Mouse (Mus musculus): Measurements from ENCODE around the gene Itgb6. TPM values are rescaled to one million over a fixed set of nuclear protein-coding genes. Genes with fewer than 3 reads are reported as not detected.

Itgb6 gene
- polyA plus RNA-seq, 1 experiment: 28.9 TPM

- peak within 1 kb of the TSS; percentile 78 for H3K4me3 ChIP-seq (replicated peaks; ENCODE audit: extremely low read depth, low read depth, low read length)
- WGBS: 8% methylated on average over 33 of the region's 33 CpGs
- TF ChIP-seq CTCF (IDR thresholded peaks at IDR 0.05; ENCODE audit: insufficient read depth, low read length) (no peak), POLR2A (IDR thresholded peaks at IDR 0.05; ENCODE audit: borderline replicate concordance, extremely low read depth, low read depth, low read length) (peak; percentile 81; the same call in 1 of the 2 replicates)
- DNase-seq: peak; percentile 51
- H3K4me1 ChIP-seq (ENCODE audit: control insufficient read depth, insufficient read depth, low read length): no peaks in the 10 kb centered on the region; the same call in 1 of the 2 replicates
Observed at GRCm38 (mm10) chr2:60552902-60553682, 169.4 kb downstream of the Itgb6 start, which contains the start of gene Pla2r1. TSS of gene Pla2r1 (minus strand) at chr2:60553308.

- H3K4me3 ChIP-seq (replicated peaks; ENCODE audit: extremely low read depth, low read depth, low read length): peak overlapping the region; percentile 78
- no peak for DNase-seq
- H3K4me1 ChIP-seq (ENCODE audit: control insufficient read depth, insufficient read depth, low read length): no peaks in the 10 kb centered on the region; the same call in 1 of the 2 replicates
- 52% methylated on average over 21 of the region's 21 CpGs for WGBS
- TF ChIP-seq POLR2A (IDR thresholded peaks at IDR 0.05; ENCODE audit: borderline replicate concordance, extremely low read depth, low read depth, low read length) (no peak), CTCF (IDR thresholded peaks at IDR 0.05; ENCODE audit: insufficient read depth, low read length) (no peak)
Observed at GRCm38 (mm10) chr2:60552177-60552901, 170.1 kb downstream of the Itgb6 start.

DNA sequence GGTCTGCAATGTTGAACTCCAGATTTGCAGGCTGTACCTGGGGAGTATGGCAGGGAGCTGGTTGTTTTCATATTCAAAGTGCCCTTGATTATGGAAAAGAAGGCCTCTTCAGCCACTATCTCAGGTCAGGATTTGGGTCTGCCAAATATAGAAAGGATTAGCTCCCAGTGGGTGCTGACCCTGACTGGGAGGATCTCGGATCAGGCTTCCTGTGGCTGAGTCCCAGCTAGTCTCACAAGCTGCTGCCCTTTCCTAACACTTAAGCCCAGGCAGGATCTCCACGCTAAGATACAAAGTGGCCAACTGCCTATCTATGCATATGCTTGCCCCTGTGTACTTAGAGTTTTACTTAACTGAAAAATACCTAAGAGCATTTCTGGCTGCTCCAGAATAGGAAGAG lies 170.8 kb downstream of the Itgb6 start:
- Histone ChIP-seq H3K4me3 (replicated peaks; ENCODE audit: extremely low read depth, low read depth, low read length) (no peak overlapping the region), H3K4me1 (ENCODE audit: control insufficient read depth, insufficient read depth, low read length) (no peaks in the 10 kb centered on the region; the same call in none of the 2 replicates)
- TF ChIP-seq CTCF (IDR thresholded peaks at IDR 0.05; ENCODE audit: insufficient read depth, low read length) (no peak), POLR2A (IDR thresholded peaks at IDR 0.05; ENCODE audit: borderline replicate concordance, extremely low read depth, low read depth, low read length) (no peak)
- WGBS: 70% methylated on average over 2 of the region's 2 CpGs
- DNase-seq: no peak

DNA sequence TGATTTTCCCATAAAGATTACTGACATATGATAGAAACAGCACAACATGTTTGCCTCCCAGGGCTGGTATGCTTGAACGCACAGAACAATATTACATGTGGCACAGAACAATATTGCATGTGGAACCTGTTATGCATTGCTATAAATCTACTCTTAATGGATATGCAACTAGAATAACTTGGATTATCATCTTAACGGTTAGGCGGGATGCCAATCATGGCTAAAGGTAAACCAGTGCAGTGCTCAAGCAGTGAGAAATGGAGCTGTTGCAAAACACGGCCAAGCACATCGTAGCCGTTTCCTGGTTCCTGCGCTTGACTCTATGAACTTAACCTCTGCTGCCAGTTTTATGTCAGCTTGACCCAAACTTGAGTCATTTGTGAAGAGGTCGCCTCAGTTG lies 171.9 kb downstream of the Itgb6 start:
- Histone ChIP-seq H3K4me3 (replicated peaks; ENCODE audit: extremely low read depth, low read depth, low read length) (no peak overlapping the region), H3K4me1 (ENCODE audit: control insufficient read depth, insufficient read depth, low read length) (peaks cover 2% of the 10 kb centered on the region)
- TF ChIP-seq POLR2A (IDR thresholded peaks at IDR 0.05; ENCODE audit: borderline replicate concordance, extremely low read depth, low read depth, low read length) (no peak), CTCF (IDR thresholded peaks at IDR 0.05; ENCODE audit: insufficient read depth, low read length) (no peak)
- 91% methylated on average over 8 of the region's 8 CpGs for WGBS
- DNase-seq: no peak

DNA sequence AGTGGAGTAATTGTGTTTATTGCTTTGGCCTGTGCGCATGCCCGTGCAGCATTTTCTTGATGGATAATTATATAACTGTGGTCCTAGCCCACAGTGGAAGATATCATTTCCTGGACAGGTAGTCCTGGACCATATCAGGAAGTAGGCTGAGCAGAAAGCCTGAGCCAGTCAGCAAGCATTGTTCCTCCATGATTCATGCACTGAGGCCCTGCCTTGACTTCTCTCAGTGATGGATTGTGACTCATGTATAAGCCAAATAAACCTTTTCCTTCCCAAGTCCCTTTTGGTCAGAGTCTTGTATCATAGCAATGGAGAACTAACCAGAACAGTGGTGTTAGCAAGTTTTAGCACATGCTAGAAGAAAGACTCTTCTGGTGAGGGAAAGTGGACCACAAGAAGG lies 172.6 kb downstream of the Itgb6 start:
- 81% methylated on average over 2 of the region's 2 CpGs for WGBS
- Histone ChIP-seq H3K4me3 (replicated peaks; ENCODE audit: extremely low read depth, low read depth, low read length) (no peak overlapping the region), H3K4me1 (ENCODE audit: control insufficient read depth, insufficient read depth, low read length) (peaks cover 3% of the 10 kb centered on the region)
- no peak for DNase-seq
- TF ChIP-seq CTCF (IDR thresholded peaks at IDR 0.05; ENCODE audit: insufficient read depth, low read length) (no peak), POLR2A (IDR thresholded peaks at IDR 0.05; ENCODE audit: borderline replicate concordance, extremely low read depth, low read depth, low read length) (no peak)

Other genes with a start within 250 kb of the Itgb6 start
- 9.3 and 14.1 TPM in 2 replicates for gene Pla2r1, start 169.3 kb downstream of the Itgb6 start, polyA plus RNA-seq (2012; rRNA removed)
- 252 and 262 TPM in 2 replicates for gene Rbms1, start 240.5 kb upstream of the Itgb6 start, polyA plus RNA-seq (2012; rRNA removed)